Mouse (Mus musculus): ENCODE data around the gene Aco2. TPM values are rescaled to one million over a fixed set of nuclear protein-coding genes. Genes with fewer than 3 reads are reported as not detected.
A peak's percentile ranks its signal among the peaks of the same experiment; 100 is the strongest.

Gene Aco2
- polyA plus RNA-seq, 2 experiments, result 72.1 to 85.0 TPM

DNA sequence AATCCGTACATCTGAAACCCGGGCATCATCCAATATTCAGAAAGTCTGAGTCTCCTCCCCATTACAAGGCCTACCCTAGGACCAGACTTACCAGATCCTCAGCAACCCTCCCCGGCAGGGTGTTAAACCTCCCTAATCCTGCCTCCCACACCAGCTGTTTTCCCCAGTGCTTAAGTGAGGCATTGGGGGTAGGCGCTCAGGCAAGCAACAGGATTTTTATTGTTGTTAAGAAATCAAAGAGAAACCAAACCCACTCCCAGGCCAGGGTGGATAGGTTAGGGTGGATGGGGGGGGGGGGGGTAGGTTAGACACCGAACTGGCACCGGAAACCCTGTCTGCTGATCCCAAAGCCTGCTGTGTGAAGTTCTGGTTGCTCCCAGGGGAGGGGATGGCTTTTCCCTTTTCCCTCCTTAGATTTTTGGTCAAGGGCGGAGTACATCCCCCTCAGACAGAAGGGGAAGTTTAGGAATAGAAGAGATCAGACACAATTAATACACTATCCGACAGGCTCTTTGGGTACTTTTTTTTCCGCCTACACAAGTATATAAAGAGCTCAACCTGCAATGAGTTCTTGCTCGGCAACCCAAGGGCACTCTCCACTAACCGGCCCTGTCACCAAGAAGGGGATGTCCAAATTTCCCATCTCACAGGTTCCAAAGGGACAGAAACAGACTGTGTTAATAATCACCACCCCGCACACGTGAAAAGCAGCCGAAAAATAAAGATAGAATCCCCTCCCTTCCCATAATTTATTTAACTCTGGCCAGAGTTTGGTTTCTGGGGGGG is 15.0 kb upstream of the Aco2 start:
- no peak for DNase-seq (ENCODE audit: low read depth in 3 of 3, low spot score in 3 of 3)
- Histone ChIP-seq H3K27ac (peak overlapping the region; percentile 92), H3K4me3 (ENCODE audit: insufficient read depth in 1 of 2, low read depth in 2 of 2, low read length in 2 of 2) (peak overlapping the region; percentile 87 to 89), H3K27me3 (ENCODE audit: control insufficient read depth, insufficient read depth, low read length) (no peaks in the 10 kb centered on the region), H3K36me3 (replicated peaks; ENCODE audit: control insufficient read depth, insufficient read depth, low read depth) (peaks cover 5% of the 10 kb centered on the region; the same call in 1 of the 2 replicates), H3K4me1 (replicated peaks; ENCODE audit: control insufficient read depth in 2 of 2, insufficient read depth in 2 of 2, low read length in 1 of 2) (peaks cover 12 to 15% of the 10 kb centered on the region in 2 experiments), H3K9me3 (ENCODE audit: control insufficient read depth, low read length) (no peaks in the 10 kb centered on the region), H3K4me2 (ENCODE audit: low read depth) (peak overlapping the region; percentile 71), H3K9ac (replicated peaks) (peak overlapping the region; percentile 86)
- 1% methylated on average over 14 of the region's 14 CpGs for WGBS (ENCODE audit: insufficient replicate concordance)
- TF ChIP-seq CTCF (IDR thresholded peaks at IDR 0.05; ENCODE audit: low read depth) (no peak), EP300 (IDR thresholded peaks at IDR 0.05; ENCODE audit: low read depth) (no peak)
- ATAC-seq (ENCODE audit: insufficient read depth), result no peak

DNA sequence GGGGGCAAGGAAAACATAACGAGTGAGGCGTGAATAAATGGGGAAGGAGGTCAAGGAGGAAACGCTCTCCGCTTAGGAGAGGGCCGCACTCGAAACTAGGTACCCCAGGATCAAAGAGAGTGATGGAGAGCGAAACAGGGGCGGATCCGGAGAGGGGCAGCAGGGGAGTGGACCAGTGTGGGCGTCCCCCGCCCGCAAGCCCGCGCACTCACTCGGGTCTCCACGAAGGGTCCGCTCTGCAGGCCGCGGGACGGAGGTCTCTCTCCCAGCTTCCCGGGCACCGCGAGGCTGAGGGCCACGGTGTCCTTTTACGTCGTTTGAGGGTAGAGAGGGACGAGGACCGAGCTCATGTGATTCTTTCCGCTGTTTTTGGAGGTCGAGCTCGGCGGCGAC is 14.4 kb upstream of the Aco2 start:
- TF ChIP-seq EP300 (IDR thresholded peaks at IDR 0.05; ENCODE audit: low read depth), result no peak
- no peak for TF ChIP-seq CTCF (IDR thresholded peaks at IDR 0.05; ENCODE audit: low read depth)
- no peaks in the 10 kb centered on the region for H3K9me3 ChIP-seq (ENCODE audit: control insufficient read depth, low read length)
- peak in 1 of 3 experiments; percentile 35 for DNase-seq (ENCODE audit: low read depth in 3 of 3, low spot score in 3 of 3)
- peak overlapping the region; percentile 71 for H3K4me2 ChIP-seq (ENCODE audit: low read depth)
- H3K4me3 ChIP-seq (ENCODE audit: insufficient read depth in 1 of 2, low read depth in 2 of 2, low read length in 2 of 2), result peak overlapping the region; percentile 87 to 89
- peak overlapping the region; percentile 86 for H3K9ac ChIP-seq (replicated peaks)
- no peaks in the 10 kb centered on the region for H3K27me3 ChIP-seq (ENCODE audit: control insufficient read depth, insufficient read depth, low read length)
- peaks cover 12 to 15% of the 10 kb centered on the region in 2 experiments for H3K4me1 ChIP-seq (replicated peaks; ENCODE audit: control insufficient read depth in 2 of 2, insufficient read depth in 2 of 2, low read length in 1 of 2)
- ATAC-seq (ENCODE audit: insufficient read depth), result peak; percentile 24
- peaks cover 5% of the 10 kb centered on the region; the same call in 1 of the 2 replicates for H3K36me3 ChIP-seq (replicated peaks; ENCODE audit: control insufficient read depth, insufficient read depth, low read depth)
- WGBS (ENCODE audit: insufficient replicate concordance), result under 1% methylated on average over 32 of the region's 33 CpGs
- H3K27ac ChIP-seq, result peak overlapping the region; percentile 92

DNA sequence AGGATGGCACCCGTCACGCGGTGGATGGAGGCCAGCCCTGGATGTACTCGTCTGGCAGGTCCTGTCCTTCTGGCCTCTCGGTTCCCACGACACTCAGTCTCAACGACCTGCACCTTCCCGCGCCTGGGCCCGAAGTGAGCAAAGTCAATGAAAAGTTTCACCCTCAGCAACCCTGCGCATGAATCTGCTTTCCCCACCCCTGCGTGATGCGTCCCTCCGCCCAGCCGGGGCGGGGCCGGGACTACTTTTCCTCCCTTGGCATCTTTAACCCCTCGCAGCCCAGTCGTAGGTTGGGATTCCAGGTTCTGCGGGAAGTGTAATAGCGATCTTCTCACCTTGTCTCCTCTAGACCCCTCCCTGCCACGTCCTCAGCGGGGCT is 14.0 kb upstream of the Aco2 start:
- Histone ChIP-seq H3K4me3 (ENCODE audit: insufficient read depth in 1 of 2, low read depth in 2 of 2, low read length in 2 of 2) (peak overlapping the region; percentile 87 to 89), H3K9me3 (ENCODE audit: control insufficient read depth, low read length) (no peaks in the 10 kb centered on the region), H3K4me1 (replicated peaks; ENCODE audit: control insufficient read depth in 2 of 2, insufficient read depth in 2 of 2, low read length in 1 of 2) (peaks cover 12 to 15% of the 10 kb centered on the region in 2 experiments), H3K4me2 (ENCODE audit: low read depth) (peak overlapping the region; percentile 71), H3K36me3 (replicated peaks; ENCODE audit: control insufficient read depth, insufficient read depth, low read depth) (peaks cover 5% of the 10 kb centered on the region; the same call in 1 of the 2 replicates), H3K9ac (replicated peaks) (peak overlapping the region; percentile 86), H3K27ac (peak overlapping the region; percentile 92), H3K27me3 (ENCODE audit: control insufficient read depth, insufficient read depth, low read length) (no peaks in the 10 kb centered on the region)
- TF ChIP-seq EP300 (IDR thresholded peaks at IDR 0.05; ENCODE audit: low read depth) (peak; percentile 62), CTCF (IDR thresholded peaks at IDR 0.05; ENCODE audit: low read depth) (no peak)
- peak; percentile 77 to 83 (median 82) for DNase-seq (ENCODE audit: low read depth in 3 of 3, low spot score in 3 of 3)
- 0% methylated on average over 23 of the region's 23 CpGs for WGBS (ENCODE audit: insufficient replicate concordance)
- peak; percentile 50 for ATAC-seq (ENCODE audit: insufficient read depth)

- H3K36me3 ChIP-seq (replicated peaks; ENCODE audit: control insufficient read depth, insufficient read depth, low read depth), result peaks cover 5% of the 10 kb centered on the region; the same call in 1 of the 2 replicates
- peak; percentile 52 to 63 (median 59) for DNase-seq (ENCODE audit: low read depth in 3 of 3, low spot score in 3 of 3)
- TF ChIP-seq CTCF (IDR thresholded peaks at IDR 0.05; ENCODE audit: low read depth), result peak; percentile 28; the same call in 1 of the 2 replicates
- no peak; the same call in 1 of the 2 replicates for TF ChIP-seq EP300 (IDR thresholded peaks at IDR 0.05; ENCODE audit: low read depth)
- peak; percentile 11; the same call in 1 of the 2 replicates for ATAC-seq (ENCODE audit: insufficient read depth)
- peak within 1 kb of the TSS; percentile 92 for H3K27ac ChIP-seq
- H3K4me2 ChIP-seq (ENCODE audit: low read depth), result peak within 1 kb of the TSS; percentile 71
- H3K9me3 ChIP-seq (ENCODE audit: control insufficient read depth, low read length), result no peaks in the 10 kb centered on the region
- under 1% methylated on average over 44 of the region's 44 CpGs for WGBS (ENCODE audit: insufficient replicate concordance)
- no peaks in the 10 kb centered on the region for H3K27me3 ChIP-seq (ENCODE audit: control insufficient read depth, insufficient read depth, low read length)
- peak within 1 kb of the TSS; percentile 87 to 89 for H3K4me3 ChIP-seq (ENCODE audit: insufficient read depth in 1 of 2, low read depth in 2 of 2, low read length in 2 of 2)
- H3K4me1 ChIP-seq (replicated peaks; ENCODE audit: control insufficient read depth in 2 of 2, insufficient read depth in 2 of 2, low read length in 1 of 2), result peaks cover 12 to 13% of the 10 kb centered on the region in 2 experiments
- peak within 1 kb of the TSS; percentile 86 for H3K9ac ChIP-seq (replicated peaks)
These were observed 13.4 kb upstream of the Aco2 start, which contains the start of gene Tob2 for GRCm38 (mm10) chr15:81858517-81859329. Tob2 (minus strand) TSS chr15:81858796.

Measured in liver, embryonic 14.5 days (tissue).